8 mouse cellular contexts compared by ENCODE assay signal in genomic region chr2:68470891-68471758, GRCm38 (mm10). TPM values are rescaled to one million over a fixed set of nuclear protein-coding genes. Genes with fewer than 3 reads are reported as not detected.
DNase-seq lines count a peak whose midpoint lies in the region; ATAC-seq and TF ChIP-seq lines count a peak whose summit lies in the region.

No protein-coding gene starts in this region.

- peak; percentile 79 for DNase-seq in CD4-positive helper T cell, adult 2 months (ENCODE audit: low read depth, low spot score)
- peak; percentile 71 for DNase-seq in forebrain, embryonic 10.5 days (ENCODE audit: extremely low spot score, low spot score)
- peak; percentile 38 for DNase-seq in liver

- peak overlapping the region; percentile 34 for H3K4me3 ChIP-seq in bone marrow, adult 2 months (replicated peaks; ENCODE audit: control insufficient read depth, low read depth, low read length)
- H3K4me3 ChIP-seq in forebrain, embryonic 10.5 days = peak overlapping the region; percentile 83
- H3K4me3 ChIP-seq in heart, embryonic 13.5 days = peak overlapping the region; percentile 86
- H3K4me3 ChIP-seq in kidney, embryonic 15.5 days (replicated peaks) = peak overlapping the region; percentile 91
- peak overlapping the region; percentile 95 for H3K4me3 ChIP-seq in midbrain, embryonic 16.5 days (ENCODE audit: low read depth, low read length)
- H3K4me3 ChIP-seq in stomach, embryonic 14.5 days (ENCODE audit: low read depth, low read length) = peak overlapping the region; percentile 73

- peaks cover 20% of the 10 kb centered on the region; the same call in 1 of the 2 replicates for H3K27me3 ChIP-seq in forebrain, embryonic 10.5 days (ENCODE audit: poor library complexity, severe bottlenecking)
- H3K27me3 ChIP-seq in heart, embryonic 13.5 days (replicated peaks) = no peaks in the 10 kb centered on the region
- 0 out of 2 replicates have a peak, but pooled peaks cover 3% of the 10 kb centered on the region for H3K27me3 ChIP-seq in kidney, embryonic 15.5 days
- H3K27me3 ChIP-seq in midbrain, embryonic 16.5 days (ENCODE audit: control insufficient read depth, insufficient read depth, low read depth, low read length) = no peaks in the 10 kb centered on the region; the same call in 1 of the 2 replicates
- no peaks in the 10 kb centered on the region for H3K27me3 ChIP-seq in stomach, embryonic 14.5 days (ENCODE audit: control insufficient read depth, insufficient read depth, low read length)

- TF ChIP-seq CTCF in bone marrow, adult 2 months (IDR thresholded peaks at IDR 0.05; ENCODE audit: control insufficient read depth, insufficient read depth, low read length) = no peak

- TF ChIP-seq POLR2A in bone marrow, adult 2 months (IDR thresholded peaks at IDR 0.05; ENCODE audit: borderline replicate concordance, control insufficient read depth, low read depth, low read length) = no peak

- under 1% methylated on average over 86 of the region's 87 CpGs for WGBS in bone marrow, adult 2 months
- WGBS in forebrain, embryonic 10.5 days = under 1% methylated on average over 87 of the region's 87 CpGs
- WGBS in heart, embryonic 13.5 days = under 1% methylated on average over 82 of the region's 87 CpGs
- WGBS in kidney, embryonic 15.5 days = under 1% methylated on average over 83 of the region's 87 CpGs
- under 1% methylated on average over 69 of the region's 87 CpGs for WGBS in midbrain, embryonic 16.5 days
- under 1% methylated on average over 71 of the region's 87 CpGs for WGBS in stomach, embryonic 14.5 days

- peak; percentile 18 for ATAC-seq in heart, embryonic 13.5 days (ENCODE audit: extremely low read depth, insufficient number of reproducible peaks, low FRiP score, low TSS enrichment)
- ATAC-seq in kidney, embryonic 15.5 days (replicated peaks; ENCODE audit: low FRiP score) = peak; percentile 72
- peak; percentile 88 for ATAC-seq in midbrain, embryonic 16.5 days
- peak; percentile 70 for ATAC-seq in stomach, embryonic 14.5 days (ENCODE audit: insufficient number of reproducible peaks, insufficient read depth, low FRiP score, low read depth)

- H3K36me3 ChIP-seq in forebrain, embryonic 10.5 days (replicated peaks) = peaks cover 7% of the 10 kb centered on the region; the same call in 1 of the 2 replicates
- no peaks in the 10 kb centered on the region for H3K36me3 ChIP-seq in heart, embryonic 13.5 days
- H3K36me3 ChIP-seq in kidney, embryonic 15.5 days = no peaks in the 10 kb centered on the region
- H3K36me3 ChIP-seq in midbrain, embryonic 16.5 days (ENCODE audit: control insufficient read depth, insufficient read depth, low read length) = no peaks in the 10 kb centered on the region
- H3K36me3 ChIP-seq in stomach, embryonic 14.5 days (ENCODE audit: control insufficient read depth, insufficient read depth, low read length) = no peaks in the 10 kb centered on the region

- no peaks in the 10 kb centered on the region for H3K4me1 ChIP-seq in bone marrow, adult 2 months (ENCODE audit: control insufficient read depth, insufficient read depth, low read length)
- peaks cover 67% of the 10 kb centered on the region for H3K4me1 ChIP-seq in forebrain, embryonic 10.5 days
- peaks cover 51% of the 10 kb centered on the region for H3K4me1 ChIP-seq in heart, embryonic 13.5 days
- H3K4me1 ChIP-seq in kidney, embryonic 15.5 days = peaks cover 43% of the 10 kb centered on the region
- peaks cover 21% of the 10 kb centered on the region for H3K4me1 ChIP-seq in midbrain, embryonic 16.5 days (ENCODE audit: control insufficient read depth, insufficient read depth, low read length)
- peaks cover 8% of the 10 kb centered on the region for H3K4me1 ChIP-seq in stomach, embryonic 14.5 days (ENCODE audit: control insufficient read depth, insufficient read depth, low read length)

- H3K27ac ChIP-seq in bone marrow, adult 2 months (ENCODE audit: control insufficient read depth, insufficient read depth, low read depth, low read length, poor library complexity) = no peak overlapping the region; the same call in 1 of the 2 replicates
- H3K27ac ChIP-seq in forebrain, embryonic 10.5 days = peak overlapping the region; percentile 97
- peak overlapping the region; percentile 98 for H3K27ac ChIP-seq in heart, embryonic 13.5 days (replicated peaks)
- peak overlapping the region; percentile 96 for H3K27ac ChIP-seq in kidney, embryonic 15.5 days
- peak overlapping the region; percentile 88 for H3K27ac ChIP-seq in midbrain, embryonic 16.5 days (ENCODE audit: low read length)
- H3K27ac ChIP-seq in stomach, embryonic 14.5 days (ENCODE audit: low read length) = peak overlapping the region; percentile 91

- no peaks in the 10 kb centered on the region for H3K9me3 ChIP-seq in forebrain, embryonic 10.5 days
- no peaks in the 10 kb centered on the region for H3K9me3 ChIP-seq in heart, embryonic 13.5 days
- H3K9me3 ChIP-seq in kidney, embryonic 15.5 days (replicated peaks) = no peaks in the 10 kb centered on the region
- no peaks in the 10 kb centered on the region for H3K9me3 ChIP-seq in midbrain, embryonic 16.5 days (replicated peaks; ENCODE audit: control insufficient read depth, low read length, poor library complexity, severe bottlenecking)
- no peaks in the 10 kb centered on the region for H3K9me3 ChIP-seq in stomach, embryonic 14.5 days (ENCODE audit: control insufficient read depth, low read depth, low read length)

- peak overlapping the region; percentile 98 for H3K9ac ChIP-seq in heart, embryonic 13.5 days
- peak overlapping the region; percentile 93 for H3K9ac ChIP-seq in kidney, embryonic 15.5 days
- peak overlapping the region; percentile 82 for H3K9ac ChIP-seq in midbrain, embryonic 16.5 days (ENCODE audit: low read depth, low read length)
- peak overlapping the region; percentile 79 for H3K9ac ChIP-seq in stomach, embryonic 14.5 days (replicated peaks; ENCODE audit: low read depth, low read length)

- H3K4me2 ChIP-seq in heart, embryonic 13.5 days = peak overlapping the region; percentile 85
- H3K4me2 ChIP-seq in kidney, embryonic 15.5 days = peak overlapping the region; percentile 92
- H3K4me2 ChIP-seq in midbrain, embryonic 16.5 days (ENCODE audit: low read length) = peak overlapping the region; percentile 75
- peak overlapping the region; percentile 88 for H3K4me2 ChIP-seq in stomach, embryonic 14.5 days (replicated peaks; ENCODE audit: low read depth, low read length)

RNA-seq across cellular contexts. Expression of gene Stk39, which starts 0.9 kb away (rescaled TPM):
- polyA plus RNA-seq in bone marrow, adult 2 months (2011; ENCODE audit: insufficient read depth, insufficient read length, low replicate concordance, missing spikeins) = 1.8 and 2.1 TPM in 2 replicates
- 29.5 and 30.2 TPM in 2 replicates for polyA plus RNA-seq in forebrain, embryonic 10.5 days (2016; fragmentation: Nextera tagmentation; extraction: Ambion mirVana)
- 49.6 and 51.5 TPM in 2 replicates for polyA plus RNA-seq in heart, embryonic 13.5 days (2015; fragmentation: Nextera tagmentation; extraction: Ambion mirVana)
- 19.9 and 20.0 TPM in 2 replicates for polyA plus RNA-seq in kidney, embryonic 15.5 days (2015; fragmentation: Nextera tagmentation; extraction: Ambion mirVana)
- 21.4 and 22.2 TPM in 2 replicates for polyA plus RNA-seq in midbrain, embryonic 16.5 days (2015; fragmentation: Nextera tagmentation; extraction: Ambion mirVana)
- 20.1 and 27.5 TPM in 2 replicates for polyA plus RNA-seq in stomach, embryonic 14.5 days (2014; fragmentation: Nextera tagmentation; extraction: Ambion mirVana)

Comparison
In these comparisons a context has a peak if more than half of its experiments do, and no peak if none do; other contexts are left out.
1. H3K4me3 ChIP-seq: peak in every context shown above with its lines; median percentile 95 in midbrain, embryonic 16.5 days; 91 in kidney, embryonic 15.5 days; 86 in heart, embryonic 13.5 days; 83 in forebrain, embryonic 10.5 days; 73 in stomach, embryonic 14.5 days; 34 in bone marrow, adult 2 months.
2. ATAC-seq: peak in every context shown above with its lines; median percentile 88 in midbrain, embryonic 16.5 days; 72 in kidney, embryonic 15.5 days; 70 in stomach, embryonic 14.5 days; 18 in heart, embryonic 13.5 days.